Mouse (Mus musculus) intestine, embryonic 14.5 days (tissue): ENCODE data around the gene Slco2b1. TPM values are rescaled to one million over a fixed set of nuclear protein-coding genes. Genes with fewer than 3 reads are reported as not detected.

Source experiments
- ATAC-seq: fragments of 200-750 bp; cut with Nextera tagmentation; replicated peaks from 2 replicates; pipeline ENCODE4 v1.8.0; 2017; ENCODE audit warnings: low read depth, moderate number of reproducible peaks, moderate TSS enrichment, moderate library complexity; ENCODE audit not compliant: low FRiP score, low TSS enrichment
- DNase-seq: peaks from one replicate; pipeline ENCODE4 v3.0.0-alpha.2; 2018; ENCODE audit warnings: low spot score
- H3K27ac ChIP-seq: fragments of 300-500 bp; sonication (generic); 2 replicates; pipeline ENCODE4 v1.5.1; 2014; ENCODE audit warnings: low read depth, mild to moderate bottlenecking, control low read depth
- H3K27me3 ChIP-seq: fragments of 300-500 bp; sonication (generic); replicated peaks from 2 replicates; pipeline ENCODE4 v1.6.1; 2014; ENCODE audit warnings: low read length, control low read depth; ENCODE audit not compliant: control insufficient read depth, insufficient read depth
- H3K36me3 ChIP-seq: fragments of 300-500 bp; sonication (generic); 2 replicates; pipeline ENCODE4 v1.6.1; 2014; ENCODE audit warnings: low read length, control low read depth; ENCODE audit not compliant: control insufficient read depth, insufficient read depth
- H3K4me1 ChIP-seq: fragments of 300-500 bp; sonication (generic); replicated peaks from 2 replicates; pipeline ENCODE4 v1.6.1; 2014; ENCODE audit warnings: low read length, control low read depth, mixed read lengths; ENCODE audit not compliant: control insufficient read depth, insufficient read depth
- H3K4me2 ChIP-seq: fragments of 300-500 bp; sonication (generic); 2 replicates; pipeline ENCODE4 v1.6.1; 2014; ENCODE audit warnings: low read length
- H3K4me3 ChIP-seq: fragments of 300-500 bp; sonication (generic); 2 replicates; pipeline ENCODE4 v1.5.1; 2014; ENCODE audit warnings: low read depth, low read length, control low read depth, mixed read lengths
- H3K9ac ChIP-seq: fragments of 300-500 bp; sonication (generic); 2 replicates; pipeline ENCODE4 v1.6.1; 2014; ENCODE audit warnings: mild to moderate bottlenecking, low read length
- H3K9me3 ChIP-seq: fragments of 300-500 bp; sonication (generic); 2 replicates; pipeline ENCODE4 v1.6.1; 2016; ENCODE audit warnings: low read length, control low read depth; ENCODE audit not compliant: control insufficient read depth
- WGBS: fragments of 180-500 bp; shearing (Covaris S2); extraction: QIAGEN DNeasy Blood & Tissue Kit; methylation state at CpG from one replicate; pipeline ENCODE4 v1.1.7; 2014; 5-methylcytosine and 5-hydroxymethylcytosine counted together
- polyA plus RNA-seq: library from polyadenylated mRNA; unstranded; fragments of >200 nt; fragmentation: Nextera tagmentation; extraction: Ambion mirVana; gene quantifications from 2 replicates; pipeline ENCODE4 v1.2.1, GENCODE M21; 2014

The Slco2b1 gene
- polyA plus RNA-seq, 1 experiment from 2014 or later, result 2.3 TPM

DNA sequence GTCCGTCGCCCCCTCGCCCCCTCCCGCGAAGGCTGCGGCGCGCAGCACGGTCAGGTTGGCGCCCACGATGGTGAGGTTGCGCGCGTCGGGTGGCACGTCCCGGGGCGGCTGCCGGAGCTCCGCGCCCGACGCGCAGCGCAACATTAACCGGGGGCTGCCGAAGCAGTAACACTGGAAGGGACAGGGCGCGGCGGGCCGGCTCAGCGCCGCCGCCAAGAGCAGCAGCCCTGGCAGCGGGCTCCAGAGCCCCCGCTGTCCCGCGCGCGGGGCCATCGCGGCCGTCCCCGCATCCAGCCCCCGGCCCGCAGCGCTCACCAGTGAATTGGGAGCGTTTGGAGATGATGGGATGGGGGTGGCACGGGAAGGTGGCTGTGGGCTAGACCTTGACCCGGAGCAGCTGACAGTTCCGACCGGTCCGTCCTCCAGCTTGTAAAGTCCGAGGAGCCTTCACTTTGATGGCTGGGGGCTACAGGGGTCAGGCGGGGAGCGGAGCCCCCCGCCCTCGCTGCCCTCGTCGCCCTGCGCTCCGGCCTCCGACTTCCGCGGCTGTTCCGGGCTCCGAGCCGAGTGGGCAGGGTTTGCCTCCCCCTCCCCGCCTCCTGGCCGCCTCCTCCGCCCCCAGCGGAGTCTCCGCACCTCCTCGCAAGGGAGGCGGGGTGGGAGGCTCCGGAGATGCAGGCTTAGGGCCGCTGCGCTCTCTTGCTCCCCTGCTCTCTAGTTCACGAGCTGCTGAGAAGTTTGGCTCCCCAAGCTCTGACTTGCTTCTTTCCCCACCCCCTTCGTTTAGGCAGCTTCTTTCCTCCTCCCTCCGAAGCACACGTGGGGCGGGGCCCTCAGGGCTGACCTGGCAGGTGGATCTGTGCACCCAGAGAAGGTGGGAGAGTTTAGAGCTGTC lies 84.5 kb downstream of the Slco2b1 start, which contains the start of gene Tpbgl:
Gene Tpbgl, minus strand, starts transcription at position 728 of the 895 bp plus-strand sequence.
- WGBS, result 2% methylated on average over 72 of the region's 83 CpGs
- Histone ChIP-seq H3K4me1 (peaks cover 11% of the 10 kb centered on the region; the same call in 1 of the 2 replicates), H3K4me2 (peak within 1 kb of the TSS; percentile 84), H3K9me3 (no peaks in the 10 kb centered on the region), H3K36me3 (no peaks in the 10 kb centered on the region), H3K9ac (peak within 1 kb of the TSS; percentile 29; the same call in 1 of the 2 replicates), H3K4me3 (peak within 1 kb of the TSS; percentile 42), H3K27me3 (peaks cover 50% of the 10 kb centered on the region), H3K27ac (no peak within 1 kb of the TSS)
- DNase-seq (peak; percentile 72), ATAC-seq (peak; percentile 37; the same call in 1 of the 2 replicates)

DNA sequence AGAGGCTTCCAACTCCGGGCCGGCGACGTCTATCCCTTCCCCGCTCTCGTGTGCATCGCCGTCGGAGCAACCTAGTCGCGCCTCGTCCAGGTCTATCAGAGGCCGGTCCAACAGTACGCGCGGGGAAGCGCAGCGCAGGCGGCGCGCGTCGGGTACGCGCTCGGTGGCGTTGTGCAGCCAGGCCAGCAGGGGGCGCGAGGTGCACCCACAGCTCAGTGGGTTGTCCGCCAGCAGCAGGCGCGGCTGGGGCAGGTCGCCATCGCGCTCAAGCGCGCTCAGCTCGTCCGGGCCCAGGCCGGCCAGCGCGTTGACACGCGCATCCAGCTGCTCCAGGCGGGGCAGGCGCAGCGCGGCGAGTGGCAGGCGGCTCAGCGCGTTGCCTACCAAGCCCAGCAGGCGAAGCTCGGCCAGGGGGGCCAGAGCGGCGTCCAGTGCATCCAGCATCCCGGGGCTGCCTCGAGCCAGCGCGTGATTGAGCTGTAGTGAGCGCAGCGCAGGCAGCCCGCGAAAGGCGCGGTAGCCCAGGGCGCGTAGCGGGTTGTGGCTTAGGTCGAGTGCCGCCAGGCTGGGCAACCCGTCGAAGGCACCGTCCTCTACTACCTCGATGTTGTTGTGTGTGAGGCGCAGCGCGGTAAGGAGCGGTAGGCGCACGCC lies 85.3 kb downstream of the Slco2b1 start:
- ATAC-seq (peak; percentile 91), DNase-seq (peak; percentile 93)
- Histone ChIP-seq H3K4me2 (peak overlapping the region; percentile 84), H3K9ac (peak overlapping the region; percentile 29; the same call in 1 of the 2 replicates), H3K4me1 (peaks cover 11% of the 10 kb centered on the region; the same call in 1 of the 2 replicates), H3K9me3 (no peaks in the 10 kb centered on the region), H3K36me3 (no peaks in the 10 kb centered on the region), H3K4me3 (peak overlapping the region; percentile 42), H3K27ac (no peak overlapping the region), H3K27me3 (peaks cover 47% of the 10 kb centered on the region)
- WGBS, result under 1% methylated on average over 81 of the region's 81 CpGs

- H3K9ac ChIP-seq, result no peak overlapping the region
- H3K36me3 ChIP-seq, result no peaks in the 10 kb centered on the region
- 0 out of 2 replicates have a peak, but pooled peaks cover 4% of the 10 kb centered on the region for H3K27me3 ChIP-seq
- no peaks in the 10 kb centered on the region for H3K4me1 ChIP-seq
- H3K27ac ChIP-seq, result no peak overlapping the region
- no peak overlapping the region for H3K4me2 ChIP-seq
- ATAC-seq (no peak), DNase-seq (no peak)
- no peak overlapping the region for H3K4me3 ChIP-seq
- WGBS, result 7% methylated on average over 3 of the region's 3 CpGs
- H3K9me3 ChIP-seq, result no peaks in the 10 kb centered on the region
These were observed 92.3 kb downstream of the Slco2b1 start for GRCm38 (mm10) chr7:99618860-99619259.

GRCm38 (mm10) chr7:99618264-99618663 lies 92.9 kb downstream of the Slco2b1 start:
- WGBS, result 78% methylated on average over 2 of the region's 2 CpGs
- Histone ChIP-seq H3K4me1 (no peaks in the 10 kb centered on the region), H3K27ac (no peak overlapping the region)

More at GRCm38 (mm10) chr7:99618264-99618663, 92.9 kb downstream of the Slco2b1 start:
- ATAC-seq (no peak), DNase-seq (no peak)
- no peak overlapping the region for H3K4me3 ChIP-seq
- H3K9me3 ChIP-seq, result no peaks in the 10 kb centered on the region
- H3K36me3 ChIP-seq, result no peaks in the 10 kb centered on the region
- no peak overlapping the region for H3K9ac ChIP-seq
- no peak overlapping the region for H3K4me2 ChIP-seq
- H3K27me3 ChIP-seq, result 0 out of 2 replicates have a peak, but pooled peaks cover 3% of the 10 kb centered on the region

Other genes with a start within 250 kb of the Slco2b1 start
- gene Klhl35, start 245.3 kb downstream of the Slco2b1 start, polyA plus RNA-seq, result 0.59 and 1.0 TPM in 2 replicates
- gene Rps3, start 227.6 kb downstream of the Slco2b1 start, polyA plus RNA-seq, result 963 and 1,042 TPM in 2 replicates
- gene Arrb1, start 175.9 kb downstream of the Slco2b1 start, polyA plus RNA-seq, result 5.3 and 6.1 TPM in 2 replicates
- 1.3 and 1.7 TPM in 2 replicates for gene Tpbgl, start 84.2 kb downstream of the Slco2b1 start, polyA plus RNA-seq
- gene Olfr520, start 18.9 kb upstream of the Slco2b1 start, polyA plus RNA-seq, result not detected in 2 replicates
- not detected in 2 replicates for gene Olfr521, start 52.2 kb upstream of the Slco2b1 start, polyA plus RNA-seq
- gene Neu3, start 117.1 kb upstream of the Slco2b1 start, polyA plus RNA-seq, result 3.5 and 3.6 TPM in 2 replicates
- 0.27 and 0.31 TPM in 2 replicates for gene Xrra1, start 147.8 kb upstream of the Slco2b1 start, polyA plus RNA-seq
- 287 and 307 TPM in 2 replicates for gene Spcs2, start 152.1 kb upstream of the Slco2b1 start, polyA plus RNA-seq